Mouse (Mus musculus): ENCODE measurements around the gene Vdac1. TPM values are rescaled to one million over a fixed set of nuclear protein-coding genes. Genes with fewer than 3 reads are reported as not detected.
A peak's percentile ranks its signal among the peaks of the same experiment; 100 is the strongest.
"Not testable (repeated sequence)": the region's sequence is repeated elsewhere in the genome, so short reads cannot be mapped to it uniquely, and the experiment has no call there.

Gene Vdac1
- total RNA-seq, 2 experiments from 2014 or later, result 564 to 569 TPM

DNA sequence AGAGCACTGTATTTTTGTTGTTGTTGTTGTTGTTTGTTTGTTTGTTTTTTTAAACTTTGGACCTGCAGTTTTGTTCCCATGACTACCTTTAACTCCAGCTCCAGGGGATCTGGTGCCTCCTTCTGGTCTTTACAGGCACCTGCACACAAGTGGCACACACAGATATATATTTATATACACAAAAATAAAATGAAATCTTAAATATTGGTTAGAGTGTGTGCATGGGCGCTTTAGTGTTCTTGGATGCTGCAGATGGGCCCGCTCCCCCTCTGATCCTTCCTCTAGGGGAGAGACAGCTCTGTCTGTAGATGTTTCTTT lies 9.4 kb downstream of the Vdac1 start:
- DNase-seq (ENCODE audit: low spot score in 2 of 2), result no peak

- DNase-seq (ENCODE audit: low spot score in 2 of 2), result no peak
Measured at GRCm38 (mm10) chr11:52370538-52370937, 9.9 kb downstream of the Vdac1 start.

DNA sequence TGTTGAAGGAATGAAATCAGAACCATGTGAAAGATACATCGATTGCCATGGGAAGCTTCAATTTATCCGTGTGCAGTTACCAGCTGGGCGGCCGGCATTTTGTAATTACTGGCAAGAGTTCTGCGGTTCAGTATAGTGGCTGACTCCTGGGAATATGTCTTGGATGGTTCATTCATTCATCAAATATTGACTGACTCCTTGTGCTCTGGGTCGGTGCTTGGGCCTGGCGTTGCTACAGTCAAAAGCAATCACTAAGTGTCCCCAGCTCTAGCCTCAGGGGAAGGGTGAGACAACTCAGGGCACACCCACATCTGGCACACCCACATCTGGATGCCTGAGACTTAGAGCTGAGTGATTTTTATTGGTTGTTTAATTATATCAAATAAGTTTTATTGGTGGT lies 13.2 kb downstream of the Vdac1 start:
- no peak for DNase-seq (ENCODE audit: low spot score in 2 of 2)

DNA sequence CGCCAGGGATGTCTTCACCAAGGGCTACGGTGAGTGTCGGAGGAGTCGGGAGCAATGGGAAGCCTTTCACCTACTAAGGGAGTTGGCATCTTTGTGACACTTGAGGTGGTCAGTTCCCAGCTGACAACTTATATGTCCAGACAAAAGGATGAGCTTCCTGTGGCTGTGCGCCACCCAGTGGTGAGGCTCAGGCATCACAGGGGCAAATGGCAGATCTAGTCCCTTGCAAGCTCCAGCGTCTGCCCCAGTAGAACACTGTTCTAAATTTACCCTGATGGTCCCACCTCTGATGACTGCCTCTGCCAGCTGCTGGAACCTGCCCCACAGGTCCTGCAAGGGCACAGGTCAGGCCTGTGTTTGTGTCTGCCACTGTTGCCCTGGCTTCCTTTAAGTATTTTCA lies 13.7 kb downstream of the Vdac1 start:
- DNase-seq (ENCODE audit: low spot score in 2 of 2), result no peak

GRCm38 (mm10) chr11:52377579-52377978 lies 16.9 kb downstream of the Vdac1 start:
- DNase-seq (ENCODE audit: low spot score in 2 of 2), result no peak

- no peak for DNase-seq (ENCODE audit: low spot score in 2 of 2)
Measured at GRCm38 (mm10) chr11:52379241-52379640, 18.6 kb downstream of the Vdac1 start.

GRCm38 (mm10) chr11:52383741-52384140 lies 23.1 kb downstream of the Vdac1 start:
- no peak for DNase-seq (ENCODE audit: low spot score in 2 of 2)

- no peak for DNase-seq (ENCODE audit: low spot score in 2 of 2)
Measured at GRCm38 (mm10) chr11:52384667-52385066, 24.0 kb downstream of the Vdac1 start.

GRCm38 (mm10) chr11:52386892-52387291 lies 26.2 kb downstream of the Vdac1 start:
- no peak for DNase-seq (ENCODE audit: low spot score in 2 of 2)

DNA sequence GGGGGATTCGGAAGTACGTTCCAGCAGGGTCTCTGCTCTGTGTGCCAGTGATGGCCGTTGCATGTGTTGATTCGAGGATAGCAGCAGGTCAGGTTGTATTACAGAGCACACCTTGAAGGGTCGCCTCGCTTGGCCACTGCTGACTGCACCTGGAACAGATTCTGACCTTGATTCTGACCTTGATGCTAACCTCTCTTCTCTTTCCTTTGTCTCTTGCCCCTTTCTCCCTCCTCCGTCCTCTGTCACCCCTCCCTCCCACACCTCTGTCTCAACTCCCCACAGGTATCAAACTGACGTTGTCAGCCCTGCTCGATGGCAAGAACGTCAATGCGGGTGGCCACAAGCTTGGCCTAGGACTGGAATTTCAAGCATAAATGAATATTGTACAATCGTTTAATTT lies 27.5 kb downstream of the Vdac1 start:
- no peak for DNase-seq (ENCODE audit: low spot score in 2 of 2)

- DNase-seq (ENCODE audit: low spot score in 2 of 2), result not testable (repeated sequence)
Measured at GRCm38 (mm10) chr11:52388979-52389378, 28.3 kb downstream of the Vdac1 start.

DNA sequence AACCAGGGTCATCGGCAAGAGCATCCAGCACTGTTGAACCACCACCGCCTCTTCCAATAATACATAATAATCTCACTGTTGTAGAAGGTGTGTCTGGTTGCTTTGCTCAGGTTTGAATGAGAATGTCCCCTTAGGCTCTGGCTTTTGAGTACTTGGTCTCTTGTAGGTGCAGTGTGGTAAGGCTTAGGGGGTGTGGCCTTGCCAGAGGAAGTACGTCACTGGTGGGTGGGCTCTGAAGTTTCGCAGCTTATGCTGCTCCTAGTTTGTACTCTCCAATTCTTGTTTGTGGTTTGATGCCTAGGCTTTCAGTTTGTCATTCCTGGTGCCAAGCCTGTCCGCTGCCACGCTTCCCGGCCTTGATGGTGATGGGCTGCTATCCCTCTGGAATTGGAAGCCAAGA lies 29.3 kb downstream of the Vdac1 start:
- DNase-seq (ENCODE audit: low spot score in 2 of 2), result no peak

DNA sequence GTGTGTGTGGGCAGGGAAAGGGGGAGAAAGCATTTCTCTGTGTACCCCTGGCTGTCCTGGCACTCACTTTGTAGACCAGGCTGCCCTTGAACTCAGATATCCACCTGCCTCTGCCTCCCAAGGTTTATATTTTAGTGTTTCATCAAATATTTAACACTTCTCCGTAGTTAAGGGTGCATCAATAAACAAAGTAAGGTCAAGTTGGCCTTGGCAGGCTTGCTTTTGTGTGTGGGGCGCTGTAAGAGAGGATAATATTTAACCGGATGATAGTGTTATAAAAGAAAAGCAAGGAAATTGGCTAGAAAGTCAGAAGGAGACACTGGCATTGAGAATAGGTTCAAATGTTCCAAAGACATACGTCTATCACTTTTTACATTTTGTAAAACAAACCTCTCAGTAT lies 33.8 kb downstream of the Vdac1 start:
- DNase-seq (ENCODE audit: low spot score in 2 of 2), result no peak

DNA sequence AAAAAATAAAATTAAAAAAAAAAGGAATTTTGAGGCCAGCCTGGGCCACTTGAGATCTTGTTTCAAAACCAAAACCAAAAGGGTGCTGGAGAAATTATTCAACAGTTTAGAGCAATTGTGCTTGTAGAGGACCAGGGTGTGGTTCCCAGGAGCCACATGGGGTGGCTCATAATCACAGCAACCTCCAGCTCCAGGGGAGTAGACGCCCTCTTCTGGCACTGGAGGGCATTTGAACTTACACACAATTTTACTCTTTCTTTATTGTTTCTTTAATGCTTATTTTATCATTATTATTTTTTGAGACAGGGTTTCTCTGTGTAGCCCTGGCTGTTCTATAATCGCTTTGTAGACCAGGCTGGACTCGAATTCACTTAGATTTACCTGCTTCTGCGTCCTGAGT lies 34.7 kb downstream of the Vdac1 start:
- no peak for DNase-seq (ENCODE audit: low spot score in 2 of 2)

GRCm38 (mm10) chr11:52395940-52396596 lies 35.4 kb downstream of the Vdac1 start, which contains the start of gene 9530068E07Rik:
TSS of gene 9530068E07Rik (plus strand) at chr11:52396428.
- peak; percentile 91 to 96 for DNase-seq (ENCODE audit: low spot score in 2 of 2)

GRCm38 (mm10) chr11:52396597-52397188 lies 36.0 kb downstream of the Vdac1 start:
- DNase-seq (ENCODE audit: low spot score in 2 of 2), result no peak

GRCm38 (mm10) chr11:52397385-52397987 lies 36.8 kb downstream of the Vdac1 start:
- no peak for DNase-seq (ENCODE audit: low spot score in 2 of 2)

DNA sequence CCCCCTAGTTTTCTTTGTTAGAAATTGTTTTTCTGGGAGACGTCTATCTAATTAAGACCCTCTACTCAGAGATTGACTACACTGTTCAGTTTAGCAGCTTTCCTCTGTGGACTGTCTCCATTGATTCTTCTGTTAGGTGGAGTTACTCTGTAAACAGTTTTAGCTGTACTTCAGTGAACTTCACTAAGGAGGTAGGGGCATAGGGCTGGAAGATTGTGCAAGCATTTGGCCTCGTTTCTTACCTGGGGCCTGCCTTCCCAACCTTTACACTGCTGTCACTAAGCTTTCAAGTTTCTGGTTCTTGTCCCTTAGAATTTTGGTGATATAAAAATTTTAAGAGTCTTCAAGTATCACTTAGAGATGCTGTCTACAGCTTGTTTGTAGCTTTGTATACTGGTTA lies 40.8 kb downstream of the Vdac1 start:
- no peak for DNase-seq (ENCODE audit: low spot score in 2 of 2)

GRCm38 (mm10) chr11:52402566-52402965 lies 41.9 kb downstream of the Vdac1 start:
- no peak for DNase-seq (ENCODE audit: low spot score in 2 of 2)

DNA sequence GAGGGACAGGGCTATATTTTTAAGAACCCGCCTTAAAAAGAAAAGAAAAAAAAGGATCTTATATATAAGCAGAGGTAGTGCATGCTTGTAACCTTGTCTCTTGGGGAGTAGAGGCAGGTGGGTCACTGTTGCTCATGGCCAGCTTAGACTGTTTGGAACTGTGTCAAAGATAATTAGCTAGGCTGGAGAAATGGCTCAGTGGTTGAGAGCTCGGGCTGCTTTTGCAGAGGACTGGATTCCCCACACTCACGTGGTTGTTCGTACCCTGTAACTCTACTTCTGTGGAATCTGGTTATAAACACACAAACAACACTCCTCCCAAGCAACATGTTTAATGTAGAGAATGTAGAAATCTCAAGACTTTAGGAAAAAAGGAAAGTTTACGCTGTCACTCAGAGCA lies 43.5 kb downstream of the Vdac1 start:
- no peak for DNase-seq (ENCODE audit: low spot score in 2 of 2)

DNA sequence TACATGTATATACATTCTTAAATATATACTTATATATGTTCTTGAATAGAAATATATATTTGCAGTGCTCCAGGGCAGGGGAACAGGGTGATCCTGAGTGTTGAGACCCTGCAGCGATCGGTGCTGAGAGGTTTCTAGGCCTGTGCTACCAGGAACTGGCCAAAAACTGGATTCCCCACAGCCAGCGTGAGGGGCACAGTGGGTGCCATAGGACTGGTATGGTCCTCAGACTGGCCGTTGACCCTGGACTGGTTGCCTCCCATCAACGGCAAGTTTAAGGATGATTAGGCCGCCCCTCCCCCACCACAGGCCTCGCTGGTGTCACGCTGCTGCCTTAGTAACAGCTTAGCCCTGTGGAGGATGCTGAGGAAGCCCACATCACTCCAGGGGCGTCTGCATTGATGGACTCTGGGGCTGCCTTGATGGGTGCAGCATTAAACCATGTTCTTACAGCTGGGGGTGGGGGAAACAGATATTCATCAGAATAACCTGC lies 44.6 kb downstream of the Vdac1 start:
- DNase-seq (ENCODE audit: low spot score in 2 of 2), result no peak

GRCm38 (mm10) chr11:52409316-52409715 lies 48.7 kb downstream of the Vdac1 start:
- no peak for DNase-seq (ENCODE audit: low spot score in 2 of 2)

GRCm38 (mm10) chr11:52418358-52418757 lies 57.7 kb downstream of the Vdac1 start:
- no peak for DNase-seq (ENCODE audit: low spot score in 2 of 2)
